Mouse (Mus musculus): ENCODE data around the gene Slc22a15. TPM values are rescaled to one million over a fixed set of nuclear protein-coding genes. Genes with fewer than 3 reads are reported as not detected.

Slc22a15 gene
- polyA plus RNA-seq, 1 experiment from 2014 or later, result 8.2 TPM

DNA sequence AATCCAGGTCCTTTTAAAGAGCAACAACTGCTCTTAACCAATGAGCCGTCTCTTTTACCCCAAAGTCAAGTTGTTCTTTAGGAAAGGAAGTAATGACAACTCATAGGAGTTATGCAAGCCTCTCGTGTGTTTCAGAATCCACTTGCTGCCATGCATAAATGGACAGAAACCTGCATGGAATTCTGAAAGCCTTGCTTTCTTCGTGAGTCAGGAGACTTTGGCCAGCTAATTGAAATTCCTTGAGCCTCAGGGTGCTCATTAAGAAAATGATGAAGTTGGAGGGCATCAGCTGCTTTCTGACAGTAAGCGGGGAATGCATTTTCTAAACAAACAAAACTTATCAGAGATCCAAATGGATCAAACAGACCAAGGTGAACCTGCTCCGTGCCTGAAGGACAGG, 21.0 kb upstream of the Slc22a15 start:
- Histone ChIP-seq H3K27me3 (replicated peaks) (no peaks in the 10 kb centered on the region), H3K9me3 (replicated peaks) (peaks cover 3% of the 10 kb centered on the region; the same call in 1 of the 2 replicates), H3K4me2 (no peak overlapping the region), H3K27ac (ENCODE audit: poor library complexity, severe bottlenecking) (no peak overlapping the region), H3K4me1 (replicated peaks) (0 out of 2 replicates have a peak, but pooled peaks cover 3% of the 10 kb centered on the region), H3K36me3 (no peaks in the 10 kb centered on the region), H3K9ac (no peak overlapping the region), H3K4me3 (no peak overlapping the region)
- ATAC-seq (ENCODE audit: insufficient number of reproducible peaks, low FRiP score), result no peak
- WGBS, result 74% methylated on average over 5 of the region's 5 CpGs

DNA sequence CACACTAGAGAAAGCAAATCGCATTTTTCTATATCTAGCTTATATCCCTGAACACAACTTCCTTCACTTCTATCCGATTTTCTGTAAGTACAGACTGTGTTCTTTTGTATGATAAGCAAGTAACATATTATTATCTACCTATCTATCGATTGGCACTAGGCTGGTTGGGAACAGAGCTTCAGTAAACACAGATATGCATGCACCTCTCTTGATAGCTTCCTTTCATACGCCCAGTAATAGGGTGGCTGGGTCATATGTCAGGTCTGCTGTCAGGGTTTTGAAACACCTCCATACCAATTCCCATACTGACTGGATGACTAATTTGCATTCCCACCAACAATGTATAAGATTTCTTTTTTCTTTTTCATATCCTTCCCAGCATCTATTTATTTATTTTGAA, 16.2 kb upstream of the Slc22a15 start:
- no peak overlapping the region for H3K4me3 ChIP-seq
- no peak overlapping the region for H3K9ac ChIP-seq
- H3K4me1 ChIP-seq (replicated peaks), result no peaks in the 10 kb centered on the region
- H3K4me2 ChIP-seq, result no peak overlapping the region
- H3K36me3 ChIP-seq, result no peaks in the 10 kb centered on the region
- H3K9me3 ChIP-seq (replicated peaks), result peaks cover 3% of the 10 kb centered on the region; the same call in 1 of the 2 replicates
- H3K27me3 ChIP-seq (replicated peaks), result no peaks in the 10 kb centered on the region
- no peak for ATAC-seq (ENCODE audit: insufficient number of reproducible peaks, low FRiP score)
- no peak overlapping the region for H3K27ac ChIP-seq (ENCODE audit: poor library complexity, severe bottlenecking)
- 63% methylated on average over 4 of the region's 4 CpGs for WGBS

DNA sequence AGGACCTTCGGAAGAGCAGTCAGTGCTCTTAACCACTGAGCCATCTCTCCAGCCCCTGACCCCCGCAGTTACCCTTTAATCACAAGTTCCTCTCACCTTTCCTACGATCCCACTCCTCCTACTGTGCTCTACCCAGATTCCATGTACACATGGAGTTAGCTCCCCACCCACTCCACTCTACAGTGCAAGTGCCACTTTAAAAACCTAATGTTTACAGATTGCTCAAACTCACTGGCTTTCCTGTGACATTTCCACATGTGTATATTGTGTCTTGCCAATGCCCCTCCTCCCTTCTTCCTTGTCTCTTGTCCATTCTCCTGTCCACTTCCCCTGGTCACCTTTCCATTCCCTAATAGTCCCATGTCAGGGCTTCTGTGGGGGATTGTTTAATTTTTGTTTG, 15.6 kb upstream of the Slc22a15 start:
- Histone ChIP-seq H3K9ac (no peak overlapping the region), H3K27ac (ENCODE audit: poor library complexity, severe bottlenecking) (no peak overlapping the region), H3K9me3 (replicated peaks) (peaks cover 3% of the 10 kb centered on the region; the same call in 1 of the 2 replicates), H3K4me2 (no peak overlapping the region), H3K36me3 (no peaks in the 10 kb centered on the region), H3K4me3 (no peak overlapping the region), H3K27me3 (replicated peaks) (no peaks in the 10 kb centered on the region), H3K4me1 (replicated peaks) (no peaks in the 10 kb centered on the region)
- no peak for ATAC-seq (ENCODE audit: insufficient number of reproducible peaks, low FRiP score)
- WGBS, result 76% methylated on average over 3 of the region's 3 CpGs

DNA sequence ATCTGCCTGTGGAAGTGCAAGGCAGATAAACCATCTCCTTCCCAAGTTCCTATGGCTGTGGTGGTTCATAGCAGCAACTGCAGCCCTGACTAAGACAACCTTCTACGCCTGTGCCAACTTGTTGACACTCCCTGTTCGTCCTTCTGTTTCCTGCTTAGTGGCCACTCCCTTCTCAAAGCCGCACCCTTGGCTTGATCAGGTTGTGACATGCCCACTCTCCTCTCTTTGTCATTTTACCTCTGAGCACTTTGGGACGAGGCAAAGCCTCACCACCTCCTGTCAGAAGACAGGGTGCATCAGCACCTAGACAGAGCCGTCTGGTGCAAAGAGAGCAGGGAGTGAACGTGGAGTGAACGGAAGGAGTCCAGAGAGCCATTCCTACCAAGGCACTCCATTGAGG, 14.9 kb upstream of the Slc22a15 start:
- H3K4me3 ChIP-seq, result no peak overlapping the region
- H3K27me3 ChIP-seq (replicated peaks), result no peaks in the 10 kb centered on the region
- no peaks in the 10 kb centered on the region for H3K36me3 ChIP-seq
- WGBS, result 56% methylated on average over 7 of the region's 7 CpGs
- H3K27ac ChIP-seq (ENCODE audit: poor library complexity, severe bottlenecking), result no peak overlapping the region
- ATAC-seq (ENCODE audit: insufficient number of reproducible peaks, low FRiP score), result no peak
- no peaks in the 10 kb centered on the region for H3K4me1 ChIP-seq (replicated peaks)
- no peak overlapping the region for H3K4me2 ChIP-seq
- H3K9me3 ChIP-seq (replicated peaks), result peaks cover 3% of the 10 kb centered on the region; the same call in 1 of the 2 replicates
- H3K9ac ChIP-seq, result no peak overlapping the region

- Histone ChIP-seq H3K9ac (no peak overlapping the region), H3K4me3 (no peak overlapping the region), H3K4me1 (replicated peaks) (no peaks in the 10 kb centered on the region), H3K4me2 (no peak overlapping the region), H3K9me3 (replicated peaks) (no peaks in the 10 kb centered on the region), H3K27ac (ENCODE audit: poor library complexity, severe bottlenecking) (no peak overlapping the region), H3K27me3 (replicated peaks) (no peaks in the 10 kb centered on the region), H3K36me3 (no peaks in the 10 kb centered on the region)
- ATAC-seq (ENCODE audit: insufficient number of reproducible peaks, low FRiP score), result no peak
- WGBS, result 73% methylated on average over 3 of the region's 3 CpGs
Measured at GRCm38 (mm10) chr3:101936369-101936768, 12.1 kb upstream of the Slc22a15 start.

GRCm38 (mm10) chr3:101933820-101934219, 9.6 kb upstream of the Slc22a15 start:
- Histone ChIP-seq H3K4me1 (replicated peaks) (peaks cover 9% of the 10 kb centered on the region), H3K27me3 (replicated peaks) (no peaks in the 10 kb centered on the region), H3K27ac (ENCODE audit: poor library complexity, severe bottlenecking) (no peak overlapping the region), H3K4me3 (no peak overlapping the region), H3K4me2 (no peak overlapping the region), H3K9ac (no peak overlapping the region), H3K9me3 (replicated peaks) (no peaks in the 10 kb centered on the region), H3K36me3 (no peaks in the 10 kb centered on the region)
- 90% methylated on average over 2 of the region's 2 CpGs for WGBS
- no peak for ATAC-seq (ENCODE audit: insufficient number of reproducible peaks, low FRiP score)

DNA sequence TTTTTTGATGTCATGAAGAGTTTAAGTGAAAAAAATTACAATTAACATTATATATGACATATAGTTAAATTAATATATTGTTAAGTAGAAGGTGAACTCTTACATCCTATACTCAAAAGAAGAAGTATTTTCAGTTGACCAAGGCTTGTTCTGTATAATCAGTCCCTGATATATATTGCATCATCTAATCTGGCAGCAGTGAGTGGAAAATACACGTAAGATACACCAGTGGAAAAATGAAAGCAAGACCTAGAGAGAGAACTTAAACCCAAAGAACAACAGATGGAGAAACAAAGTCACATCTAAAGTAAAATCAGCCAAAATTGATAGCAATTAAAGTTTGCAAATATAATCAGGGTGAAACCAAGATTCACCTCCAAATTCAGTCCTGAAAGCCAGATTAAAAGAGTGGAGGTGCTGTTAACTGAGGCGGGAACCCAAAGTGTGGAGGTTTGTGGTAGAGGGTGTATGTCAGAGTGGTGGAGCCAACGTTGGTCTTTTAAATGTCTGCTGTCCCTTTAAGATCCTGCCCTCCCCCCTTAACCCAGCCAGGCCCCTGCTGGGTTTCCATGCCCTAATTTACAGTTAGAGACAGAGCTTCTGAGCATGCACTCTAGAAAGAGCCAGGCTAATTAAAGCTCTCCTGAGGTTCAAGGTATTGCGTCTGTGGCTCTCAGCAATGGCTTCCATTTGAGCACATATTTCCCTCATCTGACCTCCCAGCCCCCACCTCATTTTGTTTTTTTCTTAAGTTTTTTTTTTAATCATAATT, 5.0 kb upstream of the Slc22a15 start:
- H3K4me1 ChIP-seq (replicated peaks), result peaks cover 22% of the 10 kb centered on the region
- H3K36me3 ChIP-seq, result no peaks in the 10 kb centered on the region
- no peak overlapping the region for H3K9ac ChIP-seq
- no peaks in the 10 kb centered on the region for H3K27me3 ChIP-seq (replicated peaks)
- no peaks in the 10 kb centered on the region for H3K9me3 ChIP-seq (replicated peaks)
- WGBS, result 28% methylated on average over 4 of the region's 4 CpGs
- no peak overlapping the region for H3K4me2 ChIP-seq
- no peak for ATAC-seq (ENCODE audit: insufficient number of reproducible peaks, low FRiP score)
- H3K27ac ChIP-seq (ENCODE audit: poor library complexity, severe bottlenecking), result no peak overlapping the region
- no peak overlapping the region for H3K4me3 ChIP-seq

DNA sequence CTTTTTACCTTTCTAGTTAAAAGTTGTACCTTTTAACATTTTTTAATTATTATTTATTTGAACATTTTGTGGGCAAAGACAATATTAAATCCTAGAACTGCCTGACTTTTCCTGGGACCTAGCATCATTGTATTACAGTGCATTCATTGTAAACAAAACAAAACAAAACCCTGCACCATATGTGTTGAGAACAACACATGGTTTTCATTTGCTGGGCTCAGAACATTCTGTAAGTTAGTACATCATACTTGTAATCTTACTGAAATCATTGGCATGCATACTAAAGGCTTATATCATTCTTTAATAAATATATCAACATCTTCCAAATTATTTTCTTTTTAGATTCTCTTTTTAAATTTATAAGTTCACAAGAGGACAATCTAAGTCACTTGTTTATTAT, 2.4 kb upstream of the Slc22a15 start:
- Histone ChIP-seq H3K4me1 (replicated peaks) (peaks cover 33% of the 10 kb centered on the region), H3K27ac (ENCODE audit: poor library complexity, severe bottlenecking) (no peak overlapping the region), H3K9me3 (replicated peaks) (no peaks in the 10 kb centered on the region), H3K4me3 (no peak overlapping the region), H3K27me3 (replicated peaks) (no peaks in the 10 kb centered on the region), H3K4me2 (no peak overlapping the region), H3K36me3 (0 out of 2 replicates have a peak, but pooled peaks cover 2% of the 10 kb centered on the region), H3K9ac (no peak overlapping the region)
- no peak for ATAC-seq (ENCODE audit: insufficient number of reproducible peaks, low FRiP score)

DNA sequence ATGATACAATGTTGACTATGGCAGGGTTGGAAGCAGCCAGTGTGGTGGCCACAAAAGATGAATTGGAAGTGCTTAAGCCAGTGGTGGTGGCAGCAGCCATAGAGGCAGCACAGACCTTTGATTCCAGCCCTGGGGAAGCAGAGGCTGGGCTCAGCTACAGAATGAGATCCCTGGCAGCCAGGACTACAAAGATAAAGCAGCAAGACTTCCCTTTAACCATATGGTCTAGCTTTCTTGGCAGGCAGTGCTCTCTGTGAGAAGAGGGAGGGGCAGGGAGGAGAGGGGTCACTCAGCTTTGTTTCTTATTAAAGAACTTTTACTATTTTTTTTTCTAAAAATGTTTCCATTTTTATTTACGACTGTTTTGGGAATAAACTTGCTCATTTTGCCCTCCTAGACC, 1.4 kb upstream of the Slc22a15 start:
- ATAC-seq (ENCODE audit: insufficient number of reproducible peaks, low FRiP score), result peak; percentile 68
- Histone ChIP-seq H3K27ac (ENCODE audit: poor library complexity, severe bottlenecking) (peak overlapping the region; percentile 48), H3K4me2 (no peak overlapping the region), H3K9me3 (replicated peaks) (no peaks in the 10 kb centered on the region), H3K4me1 (replicated peaks) (peaks cover 33% of the 10 kb centered on the region), H3K27me3 (replicated peaks) (no peaks in the 10 kb centered on the region), H3K4me3 (no peak overlapping the region), H3K36me3 (peaks cover 8% of the 10 kb centered on the region), H3K9ac (no peak overlapping the region)
- 63% methylated on average over 1 of the region's 1 CpGs for WGBS

DNA sequence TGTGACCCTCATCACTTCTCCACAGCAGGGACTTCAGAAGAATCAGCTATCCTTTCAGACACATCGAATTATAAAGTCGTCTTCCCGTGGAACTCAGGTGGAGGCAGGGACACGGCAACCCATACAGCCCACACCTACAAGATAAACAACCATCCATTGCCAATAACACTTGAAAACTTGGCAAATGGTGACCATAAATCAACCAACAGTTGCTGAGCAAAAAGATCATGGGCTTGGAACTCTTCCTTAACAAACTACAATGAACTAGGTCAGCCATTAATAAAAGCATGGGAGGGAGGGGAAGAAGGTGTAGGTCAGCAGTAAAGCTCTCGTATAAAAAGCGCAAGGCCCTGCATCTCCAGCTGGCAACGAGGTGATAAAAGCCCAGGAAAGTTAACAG, 1.9 kb downstream of the Slc22a15 start:
- no peak overlapping the region for H3K9ac ChIP-seq

DNA sequence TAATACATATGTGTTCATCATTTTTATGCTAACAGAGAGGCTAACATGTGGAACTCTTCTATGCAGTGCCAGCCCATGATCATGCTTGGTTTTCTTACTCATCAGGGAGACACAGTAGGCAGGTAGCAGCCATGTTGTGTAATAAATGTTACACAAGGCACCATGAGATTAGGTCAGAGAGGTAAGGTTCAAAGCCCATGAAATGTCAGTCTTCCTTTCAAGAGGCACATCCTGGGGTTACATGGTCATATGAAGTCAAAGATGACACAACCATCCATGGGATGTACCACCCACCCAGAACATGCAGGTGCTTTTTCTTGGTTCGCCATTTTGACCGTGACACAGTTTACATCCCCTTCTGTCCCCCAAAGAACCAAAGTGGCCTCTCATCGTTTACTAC, 5.7 kb downstream of the Slc22a15 start:
- no peaks in the 10 kb centered on the region for H3K9me3 ChIP-seq (replicated peaks)
- H3K4me2 ChIP-seq, result no peak overlapping the region
- H3K27ac ChIP-seq (ENCODE audit: poor library complexity, severe bottlenecking), result no peak overlapping the region
- H3K36me3 ChIP-seq, result peaks cover 26% of the 10 kb centered on the region
- no peaks in the 10 kb centered on the region for H3K27me3 ChIP-seq (replicated peaks)
- ATAC-seq (ENCODE audit: insufficient number of reproducible peaks, low FRiP score), result no peak
- 80% methylated on average over 3 of the region's 3 CpGs for WGBS
- H3K4me1 ChIP-seq (replicated peaks), result peaks cover 27% of the 10 kb centered on the region
- no peak overlapping the region for H3K4me3 ChIP-seq
- no peak overlapping the region for H3K9ac ChIP-seq

More for the DNA sequence above, 1.9 kb downstream of the Slc22a15 start:
- peaks cover 8% of the 10 kb centered on the region for H3K36me3 ChIP-seq
- ATAC-seq (ENCODE audit: insufficient number of reproducible peaks, low FRiP score), result no peak
- no peak overlapping the region for H3K4me2 ChIP-seq
- no peaks in the 10 kb centered on the region for H3K27me3 ChIP-seq (replicated peaks)
- 78% methylated on average over 7 of the region's 7 CpGs for WGBS
- no peaks in the 10 kb centered on the region for H3K9me3 ChIP-seq (replicated peaks)
- H3K4me3 ChIP-seq, result no peak overlapping the region
- H3K27ac ChIP-seq (ENCODE audit: poor library complexity, severe bottlenecking), result no peak overlapping the region
- H3K4me1 ChIP-seq (replicated peaks), result peaks cover 32% of the 10 kb centered on the region

GRCm38 (mm10) chr3:101917665-101918064, 6.6 kb downstream of the Slc22a15 start:
- ATAC-seq (ENCODE audit: insufficient number of reproducible peaks, low FRiP score), result no peak
- Histone ChIP-seq H3K4me2 (no peak overlapping the region), H3K27me3 (replicated peaks) (no peaks in the 10 kb centered on the region), H3K9ac (no peak overlapping the region), H3K9me3 (replicated peaks) (no peaks in the 10 kb centered on the region), H3K36me3 (peaks cover 33% of the 10 kb centered on the region), H3K4me1 (replicated peaks) (peaks cover 18% of the 10 kb centered on the region; the same call in 1 of the 2 replicates), H3K4me3 (no peak overlapping the region), H3K27ac (ENCODE audit: poor library complexity, severe bottlenecking) (no peak overlapping the region)
- WGBS, result 30% methylated on average over 3 of the region's 3 CpGs

All from heart, embryonic 12.5 days (tissue).